Mouse (Mus musculus) heart, embryonic 11.5 days (tissue): ENCODE measurements around the gene Pigm. TPM values are rescaled to one million over a fixed set of nuclear protein-coding genes. Genes with fewer than 3 reads are reported as not detected.

ENCODE experiments used
- ATAC-seq: fragments of 200-750 bp; cut with Nextera tagmentation; replicated peaks from 2 replicates; pipeline ENCODE4 v1.8.0; 2017; ENCODE audit warnings: moderate library complexity; ENCODE audit not compliant: insufficient number of reproducible peaks, low FRiP score, low TSS enrichment
- H3K27ac ChIP-seq: fragments of 300-500 bp; sonication (generic); 2 replicates; pipeline ENCODE4 v1.5.1; 2014; ENCODE audit warnings: mild to moderate bottlenecking, low read depth, low read length
- H3K27me3 ChIP-seq: fragments of 300-500 bp; sonication (generic); 2 replicates; pipeline ENCODE4 v1.6.1; 2014; ENCODE audit warnings: mild to moderate bottlenecking, low read length, mixed read lengths; ENCODE audit not compliant: control insufficient read depth, insufficient read depth
- H3K36me3 ChIP-seq: fragments of 300-500 bp; sonication (generic); 2 replicates; pipeline ENCODE4 v1.6.1; 2014; ENCODE audit warnings: mild to moderate bottlenecking, low read length, moderate library complexity, mixed read lengths; ENCODE audit not compliant: control insufficient read depth, insufficient read depth
- H3K4me1 ChIP-seq: fragments of 300-500 bp; sonication (generic); 2 replicates; pipeline ENCODE4 v1.6.1; 2014; ENCODE audit warnings: low read length; ENCODE audit not compliant: control insufficient read depth, insufficient read depth
- H3K4me2 ChIP-seq: fragments of 300-500 bp; sonication (generic); 2 replicates; pipeline ENCODE4 v1.6.1; 2014; ENCODE audit warnings: mild to moderate bottlenecking, moderate library complexity
- H3K4me3 ChIP-seq: fragments of 300-500 bp; sonication (generic); 2 replicates; pipeline ENCODE4 v1.5.1; 2014; ENCODE audit warnings: low read depth, low read length
- H3K9ac ChIP-seq: fragments of 300-500 bp; sonication (generic); 2 replicates; pipeline ENCODE4 v1.6.1; 2014; ENCODE audit warnings: mild to moderate bottlenecking, low read depth, low read length, moderate library complexity
- H3K9me3 ChIP-seq: fragments of 300-500 bp; sonication (generic); replicated peaks from 2 replicates; pipeline ENCODE4 v1.6.1; 2016; ENCODE audit warnings: low read length; ENCODE audit not compliant: control insufficient read depth
- WGBS: fragments of 180-500 bp; shearing (Covaris S2); extraction: QIAGEN DNeasy Blood & Tissue Kit; methylation state at CpG from one replicate; pipeline ENCODE4 v1.1.7; 2014; ENCODE audit not compliant: insufficient replicate concordance; 5-methylcytosine and 5-hydroxymethylcytosine counted together
- polyA plus RNA-seq: library from polyadenylated mRNA; unstranded; fragments of >200 nt; fragmentation: Nextera tagmentation; extraction: Ambion mirVana; gene quantifications from 2 replicates; pipeline ENCODE4 v1.2.1, GENCODE M21; 2014

The Pigm gene
- polyA plus RNA-seq, 1 experiment from 2014 or later = 9.8 TPM

GRCm38 (mm10) chr1:172357550-172357949 lies 18.8 kb upstream of the Pigm start:
- no peak overlapping the region for H3K27ac ChIP-seq
- no peak overlapping the region for H3K4me3 ChIP-seq
- no peak overlapping the region for H3K9ac ChIP-seq
- no peak for ATAC-seq
- H3K4me1 ChIP-seq = no peaks in the 10 kb centered on the region
- no peak overlapping the region for H3K4me2 ChIP-seq
- H3K36me3 ChIP-seq = no peaks in the 10 kb centered on the region
- WGBS = 4% methylated on average over 1 of the region's 1 CpGs
- H3K9me3 ChIP-seq = no peaks in the 10 kb centered on the region
- peaks cover 16% of the 10 kb centered on the region for H3K27me3 ChIP-seq

DNA sequence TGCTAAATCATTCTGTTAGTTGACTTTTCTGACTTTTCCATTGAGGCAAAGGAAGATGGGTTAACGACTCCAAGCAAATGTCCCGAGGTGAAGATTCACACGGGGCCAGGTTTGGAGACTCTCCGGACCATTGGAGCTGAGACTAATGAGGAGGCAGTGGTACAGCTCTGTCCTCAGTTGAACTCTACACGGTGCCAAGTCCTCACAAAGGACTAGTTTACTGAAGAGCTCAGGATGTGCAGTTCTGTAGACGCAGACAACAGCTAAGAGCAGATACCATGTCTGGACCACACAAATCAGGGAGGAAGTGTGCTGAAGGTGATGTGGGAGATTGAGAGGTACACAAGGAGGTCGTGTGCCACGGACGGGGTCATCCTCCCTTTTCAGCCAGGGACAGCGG lies 18.0 kb upstream of the Pigm start:
- WGBS = 74% methylated on average over 10 of the region's 10 CpGs
- Histone ChIP-seq H3K4me2 (no peak overlapping the region), H3K9me3 (no peaks in the 10 kb centered on the region), H3K27me3 (peaks cover 12% of the 10 kb centered on the region), H3K36me3 (no peaks in the 10 kb centered on the region), H3K27ac (no peak overlapping the region), H3K4me3 (no peak overlapping the region), H3K9ac (no peak overlapping the region), H3K4me1 (no peaks in the 10 kb centered on the region)
- ATAC-seq = no peak

GRCm38 (mm10) chr1:172364684-172365083 lies 11.7 kb upstream of the Pigm start:
- H3K36me3 ChIP-seq = no peaks in the 10 kb centered on the region
- 3% methylated on average over 6 of the region's 6 CpGs for WGBS
- no peak overlapping the region for H3K9ac ChIP-seq
- peaks cover 16% of the 10 kb centered on the region for H3K27me3 ChIP-seq
- no peaks in the 10 kb centered on the region for H3K4me1 ChIP-seq
- no peak overlapping the region for H3K27ac ChIP-seq
- H3K4me3 ChIP-seq = no peak overlapping the region
- no peak for ATAC-seq
- H3K9me3 ChIP-seq = no peaks in the 10 kb centered on the region
- peak overlapping the region; percentile 20; the same call in 1 of the 2 replicates for H3K4me2 ChIP-seq

- Histone ChIP-seq H3K9ac (no peak overlapping the region), H3K4me3 (no peak overlapping the region), H3K27ac (no peak overlapping the region), H3K36me3 (no peaks in the 10 kb centered on the region), H3K4me1 (no peaks in the 10 kb centered on the region), H3K9me3 (no peaks in the 10 kb centered on the region), H3K27me3 (peaks cover 20% of the 10 kb centered on the region), H3K4me2 (peak overlapping the region; percentile 52)
- 21% methylated on average over 23 of the region's 23 CpGs for WGBS
- peak; percentile 52; the same call in 1 of the 2 replicates for ATAC-seq
These were observed 7.5 kb upstream of the Pigm start for GRCm38 (mm10) chr1:172368768-172369418.

DNA sequence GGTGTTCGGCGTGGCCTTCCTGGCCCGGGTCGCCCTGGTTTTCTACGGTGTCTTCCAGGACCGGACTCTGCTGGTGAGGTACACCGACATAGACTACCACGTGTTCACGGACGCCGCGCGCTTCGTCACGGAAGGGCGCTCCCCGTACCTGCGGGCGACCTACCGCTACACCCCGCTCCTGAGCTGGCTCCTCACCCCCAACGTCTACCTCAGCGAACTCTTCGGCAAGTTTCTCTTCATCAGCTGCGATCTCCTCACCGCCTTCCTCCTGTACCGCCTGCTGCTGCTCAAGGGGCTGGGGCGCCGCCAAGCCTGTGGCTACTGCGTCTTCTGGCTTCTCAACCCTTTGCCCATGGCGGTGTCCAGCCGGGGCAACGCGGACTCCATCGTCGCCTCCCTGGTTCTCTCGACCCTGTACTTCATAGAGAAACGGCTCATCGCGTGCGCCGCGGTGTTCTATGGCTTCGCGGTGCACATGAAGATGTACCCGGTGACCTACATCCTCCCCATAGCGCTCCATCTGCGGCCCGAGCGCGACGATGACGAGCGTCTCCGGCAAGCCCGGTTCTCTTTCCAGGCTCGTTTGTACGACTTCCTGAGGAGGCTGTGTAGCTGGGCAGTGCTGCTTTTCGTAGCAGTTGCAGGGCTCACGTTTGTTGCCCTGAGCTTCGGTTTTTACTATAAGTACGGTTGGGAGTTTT lies 562 bp downstream of the Pigm start:
- peak overlapping the region; percentile 77 for H3K4me3 ChIP-seq
- H3K27me3 ChIP-seq = no peaks in the 10 kb centered on the region
- H3K9ac ChIP-seq = peak overlapping the region; percentile 79
- peaks cover 7% of the 10 kb centered on the region for H3K36me3 ChIP-seq
- H3K4me2 ChIP-seq = peak overlapping the region; percentile 92
- ATAC-seq = peak; percentile 54; the same call in 1 of the 2 replicates
- peaks cover 13% of the 10 kb centered on the region for H3K4me1 ChIP-seq
- H3K27ac ChIP-seq = peak overlapping the region; percentile 36; the same call in 1 of the 2 replicates
- no peaks in the 10 kb centered on the region for H3K9me3 ChIP-seq
- WGBS = 3% methylated on average over 62 of the region's 62 CpGs

DNA sequence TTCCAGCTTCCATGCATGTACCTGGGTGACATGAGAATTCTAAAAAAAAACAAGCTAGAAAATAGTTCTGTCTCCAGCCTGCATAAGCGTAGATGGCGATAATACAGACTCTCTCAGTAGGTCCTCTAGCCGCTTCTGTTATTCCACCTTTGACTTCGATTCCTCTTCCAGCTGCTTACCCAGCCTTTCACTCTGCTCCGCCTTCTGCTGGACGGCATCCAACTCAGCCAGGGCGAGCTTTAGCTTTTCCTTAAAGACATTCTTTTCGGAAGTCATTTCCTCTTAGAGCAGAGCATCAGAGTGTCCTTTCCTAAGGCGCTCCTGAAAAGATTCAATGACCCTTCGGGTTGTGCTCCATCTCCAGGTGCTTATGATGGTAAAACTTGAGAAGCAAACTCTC lies 3.7 kb downstream of the Pigm start:
- no peak for ATAC-seq

GRCm38 (mm10) chr1:172382090-172382489 lies 5.7 kb downstream of the Pigm start:
- H3K9ac ChIP-seq = no peak overlapping the region
- H3K27ac ChIP-seq = no peak overlapping the region
- H3K36me3 ChIP-seq = peaks cover 7% of the 10 kb centered on the region
- 86% methylated on average over 1 of the region's 1 CpGs for WGBS
- H3K27me3 ChIP-seq = no peaks in the 10 kb centered on the region
- ATAC-seq = no peak
- H3K4me1 ChIP-seq = peaks cover 11% of the 10 kb centered on the region
- H3K4me3 ChIP-seq = no peak overlapping the region
- no peak overlapping the region for H3K4me2 ChIP-seq
- no peaks in the 10 kb centered on the region for H3K9me3 ChIP-seq

More for the DNA sequence above, 3.7 kb downstream of the Pigm start:
- peaks cover 7% of the 10 kb centered on the region for H3K36me3 ChIP-seq
- no peak overlapping the region for H3K27ac ChIP-seq
- no peaks in the 10 kb centered on the region for H3K27me3 ChIP-seq
- no peak overlapping the region for H3K4me3 ChIP-seq
- peaks cover 13% of the 10 kb centered on the region for H3K4me1 ChIP-seq
- WGBS = 73% methylated on average over 10 of the region's 10 CpGs
- no peak overlapping the region for H3K9ac ChIP-seq
- no peaks in the 10 kb centered on the region for H3K9me3 ChIP-seq
- no peak overlapping the region for H3K4me2 ChIP-seq

- Histone ChIP-seq H3K36me3 (no peaks in the 10 kb centered on the region), H3K4me1 (no peaks in the 10 kb centered on the region), H3K4me3 (no peak overlapping the region), H3K27ac (no peak overlapping the region), H3K4me2 (no peak overlapping the region), H3K27me3 (peaks cover 3% of the 10 kb centered on the region; the same call in 1 of the 2 replicates), H3K9ac (no peak overlapping the region), H3K9me3 (no peaks in the 10 kb centered on the region)
- 82% methylated on average over 5 of the region's 5 CpGs for WGBS
- no peak for ATAC-seq
These were observed 10.9 kb downstream of the Pigm start for GRCm38 (mm10) chr1:172387246-172387645.
